Mouse (Mus musculus): ENCODE measurements around the gene Macrod1.

Macrod1 gene

GRCm38 (mm10) chr19:7246021-7246420 lies 189.4 kb downstream of the Macrod1 start:
- no peak for DNase-seq

All from cerebellum, adult 8-10 months (tissue).